Mouse (Mus musculus) forebrain, embryonic 12.5 days (tissue): Measurements from ENCODE around the gene Scn2b. TPM values are rescaled to one million over a fixed set of nuclear protein-coding genes. Genes with fewer than 3 reads are reported as not detected.

Source experiments
- ATAC-seq: fragments of 200-750 bp; cut with Nextera tagmentation; 2 replicates; pipeline ENCODE4 v1.8.0; 2017; ENCODE audit warnings: moderate TSS enrichment; ENCODE audit not compliant: low FRiP score
- H3K27ac ChIP-seq: fragments of 300-500 bp; sonication (generic); 2 replicates; pipeline ENCODE4 v1.5.1; 2016; ENCODE audit warnings: mild to moderate bottlenecking
- H3K27me3 ChIP-seq: fragments of 300-500 bp; sonication (generic); 2 replicates; pipeline ENCODE4 v1.6.1; 2016; ENCODE audit warnings: mild to moderate bottlenecking
- H3K36me3 ChIP-seq: fragments of 300-500 bp; sonication (generic); replicated peaks from 2 replicates; pipeline ENCODE4 v1.6.1; 2016; ENCODE audit warnings: mild to moderate bottlenecking
- H3K4me1 ChIP-seq: fragments of 300-500 bp; sonication (generic); 2 replicates; pipeline ENCODE4 v1.6.1; 2016
- H3K4me2 ChIP-seq: fragments of 300-500 bp; sonication (generic); 2 replicates; pipeline ENCODE4 v1.6.1; 2016; ENCODE audit warnings: mild to moderate bottlenecking, moderate library complexity
- H3K4me3 ChIP-seq: fragments of 300-500 bp; sonication (generic); replicated peaks from 2 replicates; pipeline ENCODE4 v1.5.1; 2016; ENCODE audit warnings: mild to moderate bottlenecking
- H3K9ac ChIP-seq: fragments of 300-500 bp; sonication (generic); 2 replicates; pipeline ENCODE4 v1.6.1; 2016; ENCODE audit warnings: mild to moderate bottlenecking
- H3K9me3 ChIP-seq: fragments of 300-500 bp; sonication (generic); 2 replicates; pipeline ENCODE4 v1.6.1; 2016
- WGBS: fragments of 180-500 bp; shearing (Covaris S2); methylation state at CpG from one replicate; pipeline ENCODE4 v1.1.7; 2016; 5-methylcytosine and 5-hydroxymethylcytosine counted together
- polyA plus RNA-seq: library from polyadenylated mRNA; unstranded; fragments of >200 nt; fragmentation: Nextera tagmentation; extraction: Ambion mirVana; gene quantifications from 2 replicates; pipeline ENCODE4 v1.2.1, GENCODE M21; 2016

The Scn2b gene
- polyA plus RNA-seq, 1 experiment from 2014 or later = 3.1 TPM

- H3K4me3 ChIP-seq = peak overlapping the region; percentile 13; the same call in 1 of the 2 replicates
- ATAC-seq = 0 out of 2 replicates have a peak, but pooled peaks have one; percentile 15
- WGBS = 20% methylated on average over 9 of the region's 9 CpGs
Observed at GRCm38 (mm10) chr9:45122209-45122761, 4.7 kb downstream of the Scn2b start.

DNA sequence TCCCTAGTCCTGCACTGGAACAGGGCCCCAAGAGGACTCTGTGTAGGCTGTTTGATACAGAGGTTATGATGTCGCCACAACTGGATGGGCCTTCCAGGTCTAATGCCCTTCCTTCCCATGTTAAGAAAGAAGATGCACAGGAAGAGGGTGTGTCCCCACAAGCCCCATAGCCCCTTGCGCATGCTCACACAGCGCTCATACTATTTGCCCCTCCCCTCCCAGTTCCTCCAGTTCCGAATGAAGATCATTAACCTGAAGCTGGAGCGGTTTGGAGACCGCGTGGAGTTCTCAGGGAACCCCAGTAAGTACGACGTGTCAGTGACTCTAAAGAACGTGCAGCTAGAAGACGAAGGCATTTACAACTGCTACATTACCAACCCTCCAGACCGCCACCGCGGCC lies 7.6 kb downstream of the Scn2b start:
- no peak for ATAC-seq
- peaks cover 3% of the 10 kb centered on the region; the same call in 1 of the 2 replicates for H3K27me3 ChIP-seq
- no peak overlapping the region for H3K4me3 ChIP-seq
- H3K4me1 ChIP-seq = peaks cover 9% of the 10 kb centered on the region
- no peak overlapping the region for H3K27ac ChIP-seq
- no peak overlapping the region for H3K9ac ChIP-seq
- peaks cover 7% of the 10 kb centered on the region; the same call in 1 of the 2 replicates for H3K36me3 ChIP-seq
- WGBS = 92% methylated on average over 14 of the region's 14 CpGs
- no peak overlapping the region for H3K4me2 ChIP-seq
- H3K9me3 ChIP-seq = no peaks in the 10 kb centered on the region

More at GRCm38 (mm10) chr9:45122209-45122761, 4.7 kb downstream of the Scn2b start:
- H3K27me3 ChIP-seq = peaks cover 1% of the 10 kb centered on the region
- H3K4me2 ChIP-seq = peak overlapping the region; percentile 47
- no peaks in the 10 kb centered on the region for H3K9me3 ChIP-seq
- H3K9ac ChIP-seq = peak overlapping the region; percentile 29; the same call in 1 of the 2 replicates
- H3K27ac ChIP-seq = no peak overlapping the region
- H3K4me1 ChIP-seq = peaks cover 21% of the 10 kb centered on the region
- H3K36me3 ChIP-seq = peaks cover 7% of the 10 kb centered on the region; the same call in 1 of the 2 replicates

DNA sequence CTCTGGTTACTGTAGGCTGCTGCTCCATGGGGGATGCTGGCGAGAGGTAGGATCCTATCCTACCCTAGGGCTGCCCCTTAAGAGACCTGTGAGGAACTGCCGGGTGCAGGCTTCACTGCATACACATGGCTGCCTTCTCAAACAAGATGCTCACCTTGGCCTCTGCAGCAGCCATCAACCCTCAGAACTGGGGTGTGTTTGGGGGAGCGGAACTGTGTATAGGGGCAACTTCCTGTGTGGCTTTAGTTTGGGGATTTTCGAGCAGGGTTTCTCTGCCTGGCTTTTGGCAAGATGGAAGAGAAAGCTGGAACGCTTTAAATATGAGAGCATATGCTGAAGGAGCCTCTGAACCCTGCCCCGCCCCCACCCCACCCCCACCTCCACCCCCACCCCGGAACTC lies 9.4 kb downstream of the Scn2b start:
- Histone ChIP-seq H3K4me2 (no peak overlapping the region), H3K9me3 (no peaks in the 10 kb centered on the region), H3K27ac (no peak overlapping the region), H3K9ac (no peak overlapping the region), H3K27me3 (peaks cover 12% of the 10 kb centered on the region), H3K36me3 (peaks cover 7% of the 10 kb centered on the region; the same call in 1 of the 2 replicates), H3K4me3 (no peak overlapping the region), H3K4me1 (peaks cover 7% of the 10 kb centered on the region)
- WGBS = 62% methylated on average over 7 of the region's 7 CpGs
- ATAC-seq = no peak

GRCm38 (mm10) chr9:45130119-45130518 lies 12.5 kb downstream of the Scn2b start:
- Histone ChIP-seq H3K27ac (no peak overlapping the region), H3K27me3 (peaks cover 40% of the 10 kb centered on the region), H3K36me3 (peaks cover 7% of the 10 kb centered on the region; the same call in 1 of the 2 replicates), H3K9me3 (no peaks in the 10 kb centered on the region), H3K4me2 (no peak overlapping the region), H3K4me1 (0 out of 2 replicates have a peak, but pooled peaks cover 3% of the 10 kb centered on the region), H3K4me3 (no peak overlapping the region), H3K9ac (no peak overlapping the region)
- ATAC-seq = no peak
- 88% methylated on average over 3 of the region's 3 CpGs for WGBS

DNA sequence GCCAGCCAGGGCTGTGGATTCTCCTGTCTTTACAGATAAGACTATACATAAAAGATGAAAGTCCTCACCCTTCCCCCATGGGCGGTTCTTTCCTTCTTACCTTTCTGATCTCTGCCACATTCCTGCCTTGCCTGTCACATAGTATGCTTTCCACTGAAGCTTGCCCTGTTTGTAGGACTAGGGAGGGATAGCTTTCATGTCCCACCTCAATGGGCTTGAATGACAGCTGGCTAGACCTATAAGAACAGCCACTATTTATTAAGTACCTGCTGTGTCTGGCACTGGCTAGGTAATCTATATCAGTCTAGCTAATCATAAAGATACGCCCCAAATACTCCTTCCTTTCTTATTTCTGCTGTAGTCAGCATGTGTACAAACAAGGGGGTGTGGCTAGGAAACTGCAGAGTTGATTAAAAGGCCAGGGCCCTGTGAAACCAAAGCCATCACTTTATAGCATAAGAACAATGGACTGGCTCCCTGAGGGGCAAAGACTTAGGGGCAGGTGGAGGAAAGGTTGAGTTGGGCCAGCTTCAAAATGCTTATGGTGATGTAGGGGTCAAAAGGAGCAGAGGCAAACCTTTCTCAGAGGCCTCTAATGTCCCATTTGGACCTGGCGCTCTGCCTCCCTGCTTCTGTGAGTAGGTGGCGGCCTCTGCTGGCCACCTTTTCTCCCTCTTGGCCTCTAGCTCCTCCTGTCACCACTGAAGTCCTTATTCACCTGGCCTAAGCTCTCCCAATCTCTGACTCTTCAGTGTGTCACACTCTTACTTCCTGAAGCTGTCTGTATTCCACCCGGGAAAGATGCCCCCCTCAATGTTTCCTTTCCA lies 16.1 kb downstream of the Scn2b start:
- H3K9me3 ChIP-seq = no peaks in the 10 kb centered on the region
- no peaks in the 10 kb centered on the region for H3K36me3 ChIP-seq
- H3K4me2 ChIP-seq = no peak overlapping the region
- H3K4me1 ChIP-seq = peaks cover 14% of the 10 kb centered on the region
- H3K27ac ChIP-seq = no peak overlapping the region
- peaks cover 76% of the 10 kb centered on the region for H3K27me3 ChIP-seq
- H3K9ac ChIP-seq = no peak overlapping the region
- 21% methylated on average over 5 of the region's 5 CpGs for WGBS
- ATAC-seq = no peak
- H3K4me3 ChIP-seq = no peak overlapping the region

DNA sequence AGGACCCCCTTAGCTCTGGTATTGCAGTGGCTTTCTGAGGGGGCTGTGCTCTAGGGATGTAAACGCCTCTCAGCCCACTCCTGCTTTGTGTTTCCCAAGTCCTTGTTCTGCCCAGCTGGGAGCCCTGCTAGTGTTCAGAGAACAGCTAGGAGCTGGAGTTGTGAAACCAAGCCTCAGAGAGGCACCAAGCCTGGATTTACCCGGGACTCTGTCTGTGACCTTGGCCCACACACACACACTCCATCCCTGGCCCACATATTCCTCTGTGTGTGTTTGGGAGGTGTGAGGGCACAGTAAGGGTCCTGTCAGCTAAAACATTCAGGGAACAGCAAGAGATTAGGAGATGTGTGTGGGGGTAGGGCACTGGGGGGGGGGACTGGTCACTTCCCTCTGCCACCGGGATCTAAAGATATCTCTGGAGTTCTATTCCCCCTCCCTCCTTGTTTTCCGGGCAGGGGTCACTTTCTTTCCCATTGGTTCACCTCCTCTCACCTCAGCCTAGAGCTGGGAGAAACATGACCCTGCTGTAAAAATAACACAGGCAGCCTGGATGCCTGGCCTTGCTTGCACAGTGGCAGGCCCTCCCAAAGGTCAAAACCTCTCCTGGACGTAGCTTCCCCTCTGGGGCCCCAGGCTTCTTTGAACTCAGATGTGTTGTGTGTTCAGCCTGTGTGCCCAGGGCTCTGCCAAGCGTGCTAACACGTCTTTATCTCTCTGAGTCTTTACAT lies 19.0 kb downstream of the Scn2b start:
- H3K27me3 ChIP-seq = peaks cover 96% of the 10 kb centered on the region
- H3K27ac ChIP-seq = no peak overlapping the region
- H3K4me3 ChIP-seq = no peak overlapping the region
- H3K4me2 ChIP-seq = no peak overlapping the region
- peaks cover 28% of the 10 kb centered on the region for H3K4me1 ChIP-seq
- ATAC-seq = no peak
- H3K9ac ChIP-seq = no peak overlapping the region
- WGBS = 10% methylated on average over 7 of the region's 7 CpGs
- no peaks in the 10 kb centered on the region for H3K9me3 ChIP-seq
- no peaks in the 10 kb centered on the region for H3K36me3 ChIP-seq

- Histone ChIP-seq H3K4me1 (peaks cover 30% of the 10 kb centered on the region), H3K4me2 (peak within 1 kb of the TSS; percentile 88), H3K27me3 (peaks cover 99% of the 10 kb centered on the region), H3K4me3 (peak within 1 kb of the TSS; percentile 47), H3K9ac (peak within 1 kb of the TSS; percentile 51), H3K27ac (no peak within 1 kb of the TSS), H3K36me3 (no peaks in the 10 kb centered on the region), H3K9me3 (no peaks in the 10 kb centered on the region)
- ATAC-seq = peak; percentile 36; the same call in 1 of the 2 replicates
- WGBS = under 1% methylated on average over 68 of the region's 76 CpGs
Observed at GRCm38 (mm10) chr9:45138191-45139032, 20.8 kb downstream of the Scn2b start, which contains the start of gene Scn4b. TSS of gene Scn4b (plus strand) at chr9:45138395.

DNA sequence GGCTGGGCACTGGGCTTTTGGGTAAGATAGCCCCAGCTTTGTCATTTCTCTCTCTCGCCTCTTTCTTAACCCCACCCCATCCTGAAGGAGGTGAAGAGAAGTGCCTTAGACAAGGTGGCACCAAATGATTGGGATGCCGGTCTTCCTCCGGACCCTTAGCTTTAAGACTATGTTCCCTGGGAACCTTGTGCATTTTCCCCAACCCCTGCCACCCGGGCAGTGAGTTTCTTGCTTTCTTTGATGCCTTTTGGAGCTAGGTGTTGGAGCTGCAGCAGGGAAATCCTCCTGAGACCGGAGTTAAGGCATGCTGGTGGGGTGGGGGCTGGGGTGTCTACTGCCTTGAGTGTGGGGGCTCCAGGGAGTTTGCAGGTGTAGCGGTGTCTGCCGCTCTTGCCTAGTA lies 21.5 kb downstream of the Scn2b start:
- Histone ChIP-seq H3K9me3 (no peaks in the 10 kb centered on the region), H3K4me2 (peak overlapping the region; percentile 88), H3K27ac (no peak overlapping the region), H3K36me3 (no peaks in the 10 kb centered on the region), H3K4me1 (peaks cover 30% of the 10 kb centered on the region), H3K4me3 (peak overlapping the region; percentile 47), H3K27me3 (peaks cover 99% of the 10 kb centered on the region), H3K9ac (0 out of 2 replicates have a peak overlapping the region, but pooled peaks have one; percentile 51)
- no peak for ATAC-seq
- under 1% methylated on average over 7 of the region's 7 CpGs for WGBS

GRCm38 (mm10) chr9:45140945-45141344 lies 23.4 kb downstream of the Scn2b start:
- Histone ChIP-seq H3K27ac (no peak overlapping the region), H3K9ac (no peak overlapping the region), H3K4me3 (no peak overlapping the region), H3K9me3 (no peaks in the 10 kb centered on the region), H3K27me3 (peaks cover 98% of the 10 kb centered on the region), H3K36me3 (no peaks in the 10 kb centered on the region), H3K4me2 (no peak overlapping the region), H3K4me1 (peaks cover 36% of the 10 kb centered on the region)
- WGBS = 31% methylated on average over 7 of the region's 7 CpGs
- peak; percentile 63; the same call in 1 of the 2 replicates for ATAC-seq

GRCm38 (mm10) chr9:45142686-45143085 lies 25.1 kb downstream of the Scn2b start:
- Histone ChIP-seq H3K4me3 (no peak overlapping the region), H3K9me3 (no peaks in the 10 kb centered on the region), H3K36me3 (no peaks in the 10 kb centered on the region), H3K27ac (no peak overlapping the region), H3K4me2 (no peak overlapping the region), H3K27me3 (peaks cover 97% of the 10 kb centered on the region), H3K9ac (no peak overlapping the region), H3K4me1 (peaks cover 34% of the 10 kb centered on the region)
- ATAC-seq = no peak
- 63% methylated on average over 3 of the region's 3 CpGs for WGBS

- H3K4me1 ChIP-seq = peaks cover 21% of the 10 kb centered on the region
- no peaks in the 10 kb centered on the region for H3K36me3 ChIP-seq
- no peak for ATAC-seq
- H3K4me3 ChIP-seq = peak overlapping the region; percentile 37
- H3K27me3 ChIP-seq = peaks cover 92% of the 10 kb centered on the region
- H3K27ac ChIP-seq = no peak overlapping the region
- H3K9me3 ChIP-seq = no peaks in the 10 kb centered on the region
- 2% methylated on average over 27 of the region's 27 CpGs for WGBS
- H3K4me2 ChIP-seq = peak overlapping the region; percentile 63
- H3K9ac ChIP-seq = peak overlapping the region; percentile 45; the same call in 1 of the 2 replicates
Observed at GRCm38 (mm10) chr9:45145533-45146266, 28.1 kb downstream of the Scn2b start.
